Mouse (Mus musculus) kidney, adult 2 months (tissue): ENCODE data around the gene Abcb9. TPM values are rescaled to one million over a fixed set of nuclear protein-coding genes. Genes with fewer than 3 reads are reported as not detected.

Experiments used
- DNase-seq: peaks from one replicate; pipeline ENCODE4 v3.0.0; 2021
- H3K27ac ChIP-seq: fragments of 200-500 bp; 2 replicates; pipeline ENCODE4 v1.5.1; 2012; ENCODE audit warnings: low read depth, low read length, control low read depth, inconsistent platforms; ENCODE audit not compliant: insufficient read depth
- H3K27me3 ChIP-seq: fragments of 200-500 bp; replicated peaks from 2 replicates; pipeline ENCODE4 v1.6.1; 2012; ENCODE audit warnings: mild to moderate bottlenecking, moderate library complexity, low read length, inconsistent platforms; ENCODE audit not compliant: control insufficient read depth, insufficient read depth
- H3K36me3 ChIP-seq: fragments of 200-500 bp; 2 replicates; pipeline ENCODE4 v1.6.1; 2012; ENCODE audit warnings: mild to moderate bottlenecking, moderate library complexity, low read length, inconsistent platforms; ENCODE audit not compliant: control insufficient read depth, insufficient read depth
- H3K4me1 ChIP-seq: fragments of 200-500 bp; 2 replicates; pipeline ENCODE4 v1.6.1; 2011; ENCODE audit warnings: low read length; ENCODE audit not compliant: control insufficient read depth, insufficient read depth
- H3K4me3 ChIP-seq: fragments of 200-500 bp; 2 replicates; pipeline ENCODE4 v1.5.1; 2011; ENCODE audit warnings: mild to moderate bottlenecking, low read depth, low read length, control low read depth; ENCODE audit not compliant: insufficient read depth
- CTCF ChIP-seq: fragments of 200-500 bp; conservative IDR thresholded peaks from 2 replicates; pipeline ENCODE4 v1.5.1; 2011; ENCODE audit warnings: low read depth, mild to moderate bottlenecking, control low read depth, low read length, moderate library complexity, mixed read lengths; ENCODE audit not compliant: insufficient read depth, insufficient read length
- POLR2A ChIP-seq: fragments of 200-500 bp; IDR thresholded peaks from one replicate; pipeline ENCODE4 v1.6.1; 2011; ENCODE audit warnings: low read depth, low read length, control low read depth
- WGBS: fragments of 180-500 bp; shearing (Covaris S2); methylation state at CpG from one replicate; pipeline ENCODE4 v1.1.7; 2018; 5-methylcytosine and 5-hydroxymethylcytosine counted together
- polyA plus RNA-seq: library from polyadenylated mRNA; depleted of rRNA; stranded (reverse); fragments of >200 nt; gene quantifications from 2 replicates; pipeline ENCODE4 v1.2.3, GENCODE M21; 2012

Gene Abcb9
- polyA plus RNA-seq, 1 experiment, result 8.1 TPM

GRCm38 (mm10) chr5:124103552-124103951 lies 8.0 kb upstream of the Abcb9 start:
- Histone ChIP-seq H3K27me3 (no peaks in the 10 kb centered on the region), H3K4me1 (no peaks in the 10 kb centered on the region), H3K36me3 (no peaks in the 10 kb centered on the region), H3K4me3 (no peak overlapping the region), H3K27ac (no peak overlapping the region)
- no peak for DNase-seq
- 93% methylated on average over 9 of the region's 9 CpGs for WGBS
- TF ChIP-seq POLR2A (no peak), CTCF (no peak)

- no peak overlapping the region for H3K4me3 ChIP-seq
- TF ChIP-seq POLR2A (no peak), CTCF (no peak)
- WGBS, result 89% methylated on average over 3 of the region's 3 CpGs
- no peaks in the 10 kb centered on the region for H3K4me1 ChIP-seq
- no peaks in the 10 kb centered on the region for H3K36me3 ChIP-seq
- no peak for DNase-seq
- no peaks in the 10 kb centered on the region for H3K27me3 ChIP-seq
- no peak overlapping the region for H3K27ac ChIP-seq
Measured at GRCm38 (mm10) chr5:124103020-124103419, 7.4 kb upstream of the Abcb9 start.

GRCm38 (mm10) chr5:124102326-124102725 lies 6.7 kb upstream of the Abcb9 start:
- H3K27me3 ChIP-seq, result no peaks in the 10 kb centered on the region
- 83% methylated on average over 6 of the region's 6 CpGs for WGBS

GRCm38 (mm10) chr5:124100128-124101044 lies 4.8 kb upstream of the Abcb9 start:
- no peak overlapping the region for H3K27ac ChIP-seq
- TF ChIP-seq POLR2A (no peak), CTCF (no peak)
- H3K27me3 ChIP-seq, result no peaks in the 10 kb centered on the region
- 91% methylated on average over 11 of the region's 11 CpGs for WGBS
- no peaks in the 10 kb centered on the region for H3K4me1 ChIP-seq
- H3K4me3 ChIP-seq, result no peak overlapping the region
- H3K36me3 ChIP-seq, result no peaks in the 10 kb centered on the region
- no peak for DNase-seq

More at GRCm38 (mm10) chr5:124102326-124102725, 6.7 kb upstream of the Abcb9 start:
- no peaks in the 10 kb centered on the region for H3K36me3 ChIP-seq
- H3K4me3 ChIP-seq, result no peak overlapping the region
- no peak for DNase-seq
- TF ChIP-seq CTCF (no peak), POLR2A (no peak)
- H3K4me1 ChIP-seq, result no peaks in the 10 kb centered on the region
- H3K27ac ChIP-seq, result no peak overlapping the region

GRCm38 (mm10) chr5:124098923-124099322 lies 3.3 kb upstream of the Abcb9 start:
- DNase-seq, result no peak
- no peaks in the 10 kb centered on the region for H3K27me3 ChIP-seq
- 0 out of 2 replicates have a peak, but pooled peaks cover 4% of the 10 kb centered on the region for H3K4me1 ChIP-seq
- 86% methylated on average over 2 of the region's 2 CpGs for WGBS
- no peak overlapping the region for H3K4me3 ChIP-seq
- H3K36me3 ChIP-seq, result no peaks in the 10 kb centered on the region
- no peak overlapping the region for H3K27ac ChIP-seq
- TF ChIP-seq POLR2A, result no peak
- TF ChIP-seq CTCF, result no peak

- DNase-seq, result no peak
- 14% methylated on average over 19 of the region's 19 CpGs for WGBS
- Histone ChIP-seq H3K36me3 (no peaks in the 10 kb centered on the region), H3K4me3 (peak overlapping the region; percentile 76), H3K27me3 (no peaks in the 10 kb centered on the region), H3K27ac (peak overlapping the region; percentile 34), H3K4me1 (peaks cover 9% of the 10 kb centered on the region)
- TF ChIP-seq CTCF, result no peak
- TF ChIP-seq POLR2A, result no peak
Measured at GRCm38 (mm10) chr5:124095077-124095581, 469 bp downstream of the Abcb9 start.
